Mouse (Mus musculus) cortical plate, adult 2 months (tissue): ENCODE measurements around the gene Sema6d. TPM values are rescaled to one million over a fixed set of nuclear protein-coding genes. Genes with fewer than 3 reads are reported as not detected.
A peak's percentile ranks its signal among the peaks of the same experiment; 100 is the strongest.

Experiments
- H3K27ac ChIP-seq: fragments of 200-500 bp; 2 replicates; pipeline ENCODE4 v1.5.1; 2012; ENCODE audit warnings: low read length, control low read depth, inconsistent platforms; ENCODE audit not compliant: insufficient read depth
- H3K4me1 ChIP-seq: fragments of 200-500 bp; 2 replicates; pipeline ENCODE4 v1.6.1; 2011; ENCODE audit warnings: low read length; ENCODE audit not compliant: control insufficient read depth, insufficient read depth
- H3K4me3 ChIP-seq: fragments of 200-500 bp; 2 replicates; pipeline ENCODE4 v1.5.1; 2011; ENCODE audit warnings: mild to moderate bottlenecking, low read length, control low read depth; ENCODE audit not compliant: insufficient read depth
- CTCF ChIP-seq: fragments of 200-500 bp; IDR thresholded peaks from 2 replicates; pipeline ENCODE4 v1.5.1; 2011; ENCODE audit warnings: mild to moderate bottlenecking, control low read depth, low read length; ENCODE audit not compliant: insufficient read depth; ENCODE audit errors: extremely low read depth
- POLR2A ChIP-seq: fragments of 200-500 bp; IDR thresholded peaks from 2 replicates; pipeline ENCODE4 v1.6.1; 2011; ENCODE audit warnings: mild to moderate bottlenecking, low read length, control low read depth; ENCODE audit not compliant: insufficient read depth; ENCODE audit errors: extremely low read depth
- polyA plus RNA-seq: library from polyadenylated mRNA; depleted of rRNA; stranded (reverse); fragments of >200 nt; gene quantifications from 2 replicates; pipeline ENCODE4 v1.2.3, GENCODE M21; 2012

The Sema6d gene
- polyA plus RNA-seq, 1 experiment: 26.9 TPM

- TF ChIP-seq CTCF (no peak), POLR2A (no peak)
These were observed 521.5 kb downstream of the Sema6d start for GRCm38 (mm10) chr2:124611226-124611625.

GRCm38 (mm10) chr2:124612276-124612675 lies 522.5 kb downstream of the Sema6d start:
- peak overlapping the region; percentile 24 for H3K4me3 ChIP-seq
- no peak overlapping the region for H3K27ac ChIP-seq
- H3K4me1 ChIP-seq: 0 out of 2 replicates have a peak, but pooled peaks cover 2% of the 10 kb centered on the region
- TF ChIP-seq POLR2A (no peak), CTCF (no peak)

More at GRCm38 (mm10) chr2:124611226-124611625, 521.5 kb downstream of the Sema6d start:
- peak overlapping the region; percentile 62 for H3K4me3 ChIP-seq
- no peaks in the 10 kb centered on the region for H3K4me1 ChIP-seq
- peak overlapping the region; percentile 88; the same call in 1 of the 2 replicates for H3K27ac ChIP-seq

- no peak overlapping the region for H3K27ac ChIP-seq
- TF ChIP-seq CTCF (no peak), POLR2A (no peak)
- peak overlapping the region; percentile 24 for H3K4me3 ChIP-seq
- 0 out of 2 replicates have a peak, but pooled peaks cover 2% of the 10 kb centered on the region for H3K4me1 ChIP-seq
These were observed 523.1 kb downstream of the Sema6d start for GRCm38 (mm10) chr2:124612727-124613510.

GRCm38 (mm10) chr2:124613671-124614210 lies 524.0 kb downstream of the Sema6d start:
- Histone ChIP-seq H3K4me1 (0 out of 2 replicates have a peak, but pooled peaks cover 2% of the 10 kb centered on the region), H3K4me3 (no peak overlapping the region), H3K27ac (no peak overlapping the region)
- no peak for TF ChIP-seq CTCF
- TF ChIP-seq POLR2A: no peak

- no peak for TF ChIP-seq CTCF
- no peak for TF ChIP-seq POLR2A
- Histone ChIP-seq H3K4me3 (no peak overlapping the region), H3K4me1 (0 out of 2 replicates have a peak, but pooled peaks cover 2% of the 10 kb centered on the region), H3K27ac (no peak overlapping the region)
These were observed 527.0 kb downstream of the Sema6d start for GRCm38 (mm10) chr2:124616746-124617145.

- no peak for TF ChIP-seq CTCF
- no peak for TF ChIP-seq POLR2A
- H3K27ac ChIP-seq: no peak overlapping the region
- peaks cover 4% of the 10 kb centered on the region; the same call in 1 of the 2 replicates for H3K4me1 ChIP-seq
- H3K4me3 ChIP-seq: no peak overlapping the region
These were observed 527.7 kb downstream of the Sema6d start for GRCm38 (mm10) chr2:124617440-124617839.

- H3K4me3 ChIP-seq: no peak overlapping the region
- no peak overlapping the region for H3K27ac ChIP-seq
- TF ChIP-seq CTCF (no peak), POLR2A (no peak)
- peaks cover 4% of the 10 kb centered on the region; the same call in 1 of the 2 replicates for H3K4me1 ChIP-seq
These were observed 528.3 kb downstream of the Sema6d start for GRCm38 (mm10) chr2:124618091-124618490.

- no peak for TF ChIP-seq POLR2A
- TF ChIP-seq CTCF: no peak
- Histone ChIP-seq H3K4me1 (peaks cover 4% of the 10 kb centered on the region; the same call in 1 of the 2 replicates), H3K4me3 (no peak overlapping the region), H3K27ac (no peak overlapping the region)
These were observed 528.9 kb downstream of the Sema6d start for GRCm38 (mm10) chr2:124618526-124619219.

GRCm38 (mm10) chr2:124620470-124620869 lies 530.7 kb downstream of the Sema6d start:
- H3K27ac ChIP-seq: no peak overlapping the region
- H3K4me3 ChIP-seq: no peak overlapping the region
- TF ChIP-seq CTCF (no peak), POLR2A (no peak)
- H3K4me1 ChIP-seq: peaks cover 4% of the 10 kb centered on the region; the same call in 1 of the 2 replicates
